Mouse (Mus musculus) neural tube, embryonic 10.5 days (tissue): ENCODE results near the gene Pomp.

Experiments
- DNase-seq: peaks from one replicate; pipeline ENCODE4 v3.0.0-alpha.2; 2017; ENCODE audit warnings: low spot score; ENCODE audit errors: extremely low spot score

The Pomp gene

DNA sequence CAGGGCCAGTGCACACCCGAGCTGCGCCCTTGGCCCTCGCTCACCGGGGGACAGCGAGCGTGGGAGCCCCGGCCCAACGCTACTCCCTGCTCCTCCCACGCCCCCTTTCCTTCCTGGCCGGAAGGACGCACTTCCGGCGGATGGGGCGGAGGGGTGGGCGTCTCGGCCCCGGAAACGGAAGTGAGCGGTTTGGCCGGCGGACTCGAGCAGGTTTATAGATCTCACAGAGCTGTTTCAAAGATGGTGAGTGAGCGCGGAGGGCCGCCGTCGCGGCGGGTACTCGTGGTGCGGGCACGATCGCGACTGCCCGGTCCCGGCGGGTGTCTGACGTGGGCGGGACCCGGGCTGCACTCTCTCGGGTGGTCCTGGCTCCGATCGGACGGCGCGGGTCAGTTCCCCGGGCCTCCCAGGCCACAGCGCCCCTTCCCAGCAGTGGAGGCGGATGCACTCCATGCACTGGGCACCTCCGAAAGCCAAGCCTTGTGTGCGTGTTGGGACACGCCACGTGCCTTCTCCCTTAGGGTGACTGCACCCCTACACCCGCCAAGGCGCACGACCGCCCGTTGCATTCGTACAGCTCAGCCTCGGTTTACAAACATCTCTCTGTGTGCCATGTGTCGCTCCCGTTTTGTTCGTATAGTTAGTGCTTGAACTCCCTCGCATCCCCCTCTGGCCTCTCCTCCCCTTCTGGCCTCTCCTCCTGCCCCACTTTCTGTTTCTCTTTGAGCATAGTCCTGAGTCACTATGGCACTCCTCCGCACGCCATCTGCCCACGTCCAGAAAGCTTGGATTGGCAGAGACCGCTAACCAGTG is at the start of gene Pomp:
TSS of gene Pomp (plus strand) at position 13 of the 813 bp plus-strand sequence.
- peak; percentile 96 for DNase-seq

DNA sequence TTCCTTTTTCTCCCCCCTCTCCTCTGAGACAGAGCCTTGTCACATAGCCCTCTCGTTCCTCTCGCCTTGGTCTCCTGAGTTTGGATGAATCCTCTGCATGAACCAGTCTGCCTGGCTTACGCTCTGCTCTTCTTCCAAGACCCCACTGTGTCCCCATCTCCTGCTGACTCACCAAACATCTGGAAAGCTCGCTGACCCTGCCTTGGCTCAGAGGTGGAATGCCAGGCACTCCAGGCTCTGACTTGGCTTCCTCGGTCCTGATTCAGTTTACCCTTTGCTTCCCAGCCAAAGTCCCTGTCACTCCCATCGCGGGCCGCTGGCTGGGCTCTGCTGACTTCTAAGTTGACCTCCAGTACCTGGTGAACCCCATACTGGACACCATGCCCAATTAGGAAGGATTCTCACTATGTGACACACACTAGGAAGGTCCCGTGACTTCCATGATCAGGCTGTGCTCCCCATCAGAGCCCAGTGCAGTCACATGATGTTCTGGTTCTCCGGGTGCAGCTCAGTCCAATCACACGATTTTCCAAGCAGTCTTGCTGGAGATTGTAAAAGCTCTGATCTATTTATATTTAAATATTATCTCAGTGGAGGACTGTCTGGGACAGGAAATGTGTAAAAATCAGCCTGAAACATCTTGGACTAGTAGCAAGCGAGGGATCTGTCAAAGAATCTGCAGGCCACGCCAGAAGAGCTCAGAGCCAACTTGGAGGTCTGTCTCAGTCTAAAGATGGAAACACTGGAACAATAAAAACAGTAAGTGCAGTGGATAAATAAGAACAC is 47.8 kb upstream of the Pomp start:
- no peak for DNase-seq

DNA sequence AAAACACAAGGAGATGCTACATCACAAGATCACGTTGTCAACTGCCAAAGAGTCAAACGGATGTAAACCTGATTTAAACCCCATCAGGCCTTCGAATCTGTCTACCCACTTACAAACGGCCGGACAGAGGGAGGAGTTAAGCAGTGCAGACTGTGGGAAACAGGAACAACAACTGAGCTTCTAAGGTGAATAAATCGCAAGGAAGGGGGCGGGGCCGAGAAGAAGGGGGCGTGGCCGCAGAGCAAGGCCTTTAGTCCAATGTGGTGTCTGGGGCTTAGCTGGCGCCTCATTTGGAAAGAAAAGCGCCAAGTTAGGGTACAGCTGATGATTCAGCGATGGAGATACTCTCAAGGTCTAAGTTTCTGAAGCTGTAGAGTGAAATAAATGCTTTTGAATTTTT is 45.3 kb upstream of the Pomp start:
- no peak for DNase-seq

DNA sequence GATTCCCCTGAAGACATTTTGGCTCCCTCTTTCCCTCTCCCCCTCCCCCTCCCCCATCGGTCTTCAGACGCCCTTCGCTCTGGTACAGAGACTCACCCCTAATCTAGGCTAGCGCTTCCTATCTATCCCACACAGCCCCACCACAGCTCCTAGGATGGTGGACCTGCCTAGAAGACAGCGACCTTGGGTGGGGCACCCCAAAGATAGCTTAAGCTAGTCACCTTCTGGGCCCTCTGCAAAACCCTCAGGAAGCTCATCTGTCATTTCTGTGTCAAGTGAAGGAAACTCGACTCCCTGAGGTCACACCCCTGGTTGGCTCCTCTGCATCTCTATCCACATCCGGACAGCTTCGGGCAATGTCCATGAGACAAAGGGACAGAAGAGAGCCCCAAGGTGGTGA is 44.7 kb upstream of the Pomp start:
- no peak for DNase-seq

DNA sequence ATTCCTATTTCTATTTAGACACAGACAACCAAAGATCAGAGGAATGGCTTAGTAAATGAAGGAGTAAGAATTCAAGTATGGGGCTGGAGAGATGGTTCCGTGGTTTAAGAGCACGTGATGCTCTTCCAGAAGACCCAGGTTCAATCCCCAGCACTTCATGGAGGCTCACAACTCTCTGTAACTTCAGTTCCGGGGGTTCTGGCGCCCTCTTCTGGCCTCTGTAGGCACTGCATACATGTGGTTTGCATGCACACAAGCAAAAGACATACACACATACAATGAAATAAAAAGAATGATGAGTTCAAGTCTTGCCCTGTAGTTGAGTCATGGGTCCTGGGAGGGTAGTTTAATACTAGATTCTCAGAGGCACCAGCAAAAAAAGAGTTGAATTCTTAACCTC is 43.8 kb upstream of the Pomp start:
- DNase-seq, result no peak

DNA sequence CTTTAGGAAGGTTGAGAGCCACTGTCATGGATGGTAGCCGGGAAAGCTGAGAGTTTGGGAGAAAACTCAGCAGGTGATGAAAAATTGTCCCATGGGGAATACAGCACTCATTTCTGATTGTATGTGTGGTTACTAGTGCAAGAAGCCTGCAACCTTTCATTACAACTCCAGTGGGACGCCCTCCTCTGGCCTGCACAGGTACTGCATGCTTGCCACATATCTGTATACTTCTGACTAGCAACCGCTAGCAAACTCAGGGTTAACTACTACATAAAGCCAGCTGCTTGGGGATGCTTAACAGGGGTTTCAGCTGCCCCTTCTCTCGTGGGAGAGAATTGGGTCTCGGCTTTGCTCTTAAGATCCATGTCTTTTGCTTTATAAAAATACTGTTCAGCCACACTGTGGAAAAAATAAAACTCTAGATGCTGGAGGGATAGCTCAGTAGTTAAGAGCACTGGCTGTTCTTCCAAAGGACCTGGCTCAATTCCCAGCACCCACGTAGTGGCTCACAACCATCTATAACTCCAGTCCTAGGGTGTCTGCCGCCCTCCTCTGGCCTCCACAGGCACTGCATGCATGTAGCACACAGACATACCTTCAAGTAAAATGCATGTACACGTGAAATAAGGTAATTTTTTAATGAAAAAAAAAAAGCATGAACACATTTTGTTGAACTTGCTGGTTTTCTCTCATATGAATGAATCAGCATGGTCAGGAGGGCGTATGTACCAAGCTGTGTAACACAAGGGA is 42.3 kb upstream of the Pomp start:
- no peak for DNase-seq

DNA sequence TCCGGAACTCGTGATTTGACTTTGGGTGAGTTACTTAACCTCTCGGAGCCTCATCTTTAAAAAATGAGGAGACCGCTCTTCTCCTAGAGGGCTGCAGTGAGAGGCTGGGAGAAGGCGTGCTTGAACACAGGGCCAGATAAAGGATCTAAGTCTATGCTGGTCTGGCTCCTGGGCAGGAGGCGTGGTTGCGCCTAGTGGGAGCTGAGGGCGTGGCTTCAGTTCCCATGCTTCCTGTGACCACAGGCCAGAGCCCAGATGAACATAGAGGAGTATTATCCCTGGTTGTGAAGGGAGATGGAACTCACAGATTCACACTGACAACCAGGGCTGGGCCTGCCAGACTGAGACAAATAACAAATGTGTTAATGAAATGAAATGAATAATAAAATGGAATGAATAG is 41.4 kb upstream of the Pomp start:
- no peak for DNase-seq

DNA sequence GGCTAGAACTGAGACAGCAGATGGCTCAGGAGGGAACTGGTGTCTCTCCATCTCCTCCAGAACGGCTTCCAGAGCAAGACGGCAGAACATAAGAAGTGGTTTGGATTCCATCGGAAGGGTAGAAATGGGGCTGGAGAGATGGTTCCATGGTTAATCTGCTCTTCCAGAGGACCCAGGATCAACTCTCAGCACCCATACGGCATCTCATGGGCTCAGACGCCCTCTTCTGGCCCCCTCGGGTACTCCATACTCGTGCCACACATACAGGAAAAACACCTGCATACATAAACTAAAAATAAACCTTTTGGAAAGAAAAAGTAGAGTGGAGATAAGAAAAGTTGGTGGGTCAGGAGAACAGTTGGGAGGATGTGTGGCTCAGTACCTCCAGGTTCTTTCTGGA is 40.4 kb upstream of the Pomp start:
- DNase-seq, result no peak

DNA sequence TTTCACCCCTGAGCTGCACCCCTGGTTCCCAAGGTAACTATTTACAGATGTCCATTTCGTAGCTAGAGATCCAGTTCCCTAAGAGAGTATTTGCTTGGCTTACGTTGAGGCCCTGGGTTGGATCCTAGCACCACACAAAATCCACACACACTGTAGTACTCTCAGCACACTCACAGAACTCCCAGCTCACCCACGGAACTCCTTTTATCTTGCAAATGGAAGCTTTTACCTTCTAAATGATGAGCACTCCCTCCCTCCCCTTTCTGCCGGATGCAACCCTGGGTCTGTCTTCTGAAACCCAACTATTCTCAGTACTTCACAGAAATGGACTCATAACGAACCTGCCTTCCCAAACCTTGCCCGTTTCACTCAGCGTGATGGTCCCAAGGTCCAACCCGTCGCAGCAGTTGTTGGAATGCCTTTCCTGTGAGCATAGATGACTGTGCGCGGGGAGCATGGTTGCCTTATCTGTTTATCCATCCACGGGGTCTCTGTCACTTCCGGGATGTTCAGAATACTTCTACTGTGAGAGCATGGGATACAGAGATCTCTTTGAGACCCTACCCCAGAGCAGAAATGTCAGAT is 36.1 kb upstream of the Pomp start:
- no peak for DNase-seq

DNA sequence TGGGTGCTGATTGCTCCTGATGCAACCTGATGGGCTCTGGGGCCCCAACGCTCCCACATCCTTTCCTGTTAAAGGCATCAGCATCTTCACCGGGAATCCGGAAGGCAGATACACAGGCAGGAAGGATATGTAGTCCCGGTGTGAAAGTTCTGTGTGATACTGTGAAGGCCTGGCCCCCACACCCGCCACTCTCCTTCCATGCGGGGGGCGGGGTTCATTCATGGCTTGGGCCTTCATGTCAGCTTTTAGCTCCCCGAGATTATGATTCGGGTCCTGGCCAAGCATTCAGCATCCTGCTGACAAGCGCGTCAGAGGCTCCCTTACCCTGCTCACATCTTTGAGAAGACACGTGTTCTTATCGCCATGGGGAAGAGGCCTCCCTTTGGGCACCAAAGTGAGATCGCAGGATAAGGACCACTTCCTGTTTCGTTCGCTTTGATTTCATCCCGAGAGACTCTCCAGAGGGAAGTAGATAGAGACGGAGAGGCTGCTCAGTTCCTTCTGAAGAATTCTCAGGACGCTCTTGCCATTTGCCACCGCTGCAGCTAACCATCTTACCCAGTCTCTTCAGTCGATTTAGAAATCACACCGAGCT is 34.8 kb upstream of the Pomp start:
- DNase-seq, result no peak

DNA sequence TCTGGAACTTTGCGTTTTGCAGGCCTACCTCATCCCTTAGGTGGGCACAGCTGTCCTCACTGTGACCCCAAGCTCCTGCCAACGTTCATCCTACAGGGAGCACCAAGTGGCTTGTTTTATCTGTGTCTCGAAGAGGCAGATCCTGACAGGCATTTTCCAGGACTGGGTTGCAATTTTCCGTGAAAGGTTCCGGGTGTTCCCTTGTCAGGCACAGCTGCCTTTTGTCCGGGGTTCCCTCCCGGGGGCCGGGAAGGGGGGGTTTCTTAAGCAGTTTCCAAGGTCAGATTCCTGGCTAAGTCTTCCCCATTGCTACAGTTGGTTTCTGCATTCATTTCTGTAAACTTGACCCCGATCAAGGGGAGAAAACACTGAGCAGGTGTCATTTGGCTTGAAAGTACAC is 34.2 kb upstream of the Pomp start:
- DNase-seq, result no peak

DNA sequence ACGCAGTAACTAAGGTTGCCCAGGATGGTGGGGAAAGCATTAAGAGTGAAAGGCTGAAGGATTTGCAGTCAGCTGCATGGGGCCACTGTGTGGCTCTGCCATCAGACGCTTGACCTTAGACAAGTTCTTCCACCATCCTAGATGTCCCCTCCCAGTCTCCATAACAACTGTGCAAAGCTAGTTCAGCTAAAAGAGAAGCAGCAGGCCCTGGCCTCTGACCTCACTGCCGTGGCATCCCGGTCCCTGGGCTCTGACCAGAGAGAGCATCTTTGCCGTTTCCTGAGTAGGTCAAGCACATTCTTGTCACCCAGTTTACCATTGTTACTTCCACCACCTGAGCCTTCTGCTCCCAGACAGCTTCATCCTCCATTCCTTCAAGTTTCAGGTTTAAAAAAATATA is 33.7 kb upstream of the Pomp start:
- no peak for DNase-seq

DNA sequence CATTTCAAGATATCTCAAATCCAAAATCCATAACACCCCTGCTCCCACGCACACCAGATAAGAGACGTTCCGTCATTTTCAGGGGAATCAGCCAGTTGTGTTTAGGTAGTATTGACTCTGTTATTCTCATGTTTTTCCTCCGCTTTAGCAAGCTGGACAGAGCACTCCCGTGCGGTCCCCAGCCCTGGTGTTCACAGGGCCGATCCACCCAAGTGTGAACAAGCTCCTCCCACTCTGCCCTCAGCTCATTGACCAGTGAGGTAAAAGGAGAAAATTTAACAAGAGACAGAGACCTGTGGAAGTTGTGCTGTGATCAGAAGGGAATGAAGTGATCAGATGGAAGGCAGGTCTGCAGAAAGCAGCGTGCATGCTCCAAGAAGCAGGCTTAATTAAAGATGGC is 31.4 kb upstream of the Pomp start:
- DNase-seq, result no peak

DNA sequence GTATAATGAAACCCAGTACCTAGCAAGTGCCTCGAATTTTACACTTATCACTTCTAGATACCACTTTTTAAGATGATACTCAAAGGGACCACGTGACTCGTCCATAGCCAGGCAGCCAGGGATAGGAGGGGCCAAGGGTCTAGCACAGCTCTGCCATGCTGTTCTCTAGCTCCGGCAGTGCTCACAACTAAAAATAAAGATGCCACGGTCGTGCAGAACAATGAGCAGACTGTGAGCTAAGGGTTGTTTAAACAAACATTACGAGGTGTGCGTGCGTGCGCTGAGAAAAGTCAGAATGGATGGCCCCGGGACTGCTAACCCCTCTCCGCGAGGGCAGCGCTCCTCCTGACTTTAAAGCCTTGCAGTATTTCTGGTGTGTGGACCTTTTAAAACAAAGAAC is 27.4 kb upstream of the Pomp start:
- no peak for DNase-seq

DNA sequence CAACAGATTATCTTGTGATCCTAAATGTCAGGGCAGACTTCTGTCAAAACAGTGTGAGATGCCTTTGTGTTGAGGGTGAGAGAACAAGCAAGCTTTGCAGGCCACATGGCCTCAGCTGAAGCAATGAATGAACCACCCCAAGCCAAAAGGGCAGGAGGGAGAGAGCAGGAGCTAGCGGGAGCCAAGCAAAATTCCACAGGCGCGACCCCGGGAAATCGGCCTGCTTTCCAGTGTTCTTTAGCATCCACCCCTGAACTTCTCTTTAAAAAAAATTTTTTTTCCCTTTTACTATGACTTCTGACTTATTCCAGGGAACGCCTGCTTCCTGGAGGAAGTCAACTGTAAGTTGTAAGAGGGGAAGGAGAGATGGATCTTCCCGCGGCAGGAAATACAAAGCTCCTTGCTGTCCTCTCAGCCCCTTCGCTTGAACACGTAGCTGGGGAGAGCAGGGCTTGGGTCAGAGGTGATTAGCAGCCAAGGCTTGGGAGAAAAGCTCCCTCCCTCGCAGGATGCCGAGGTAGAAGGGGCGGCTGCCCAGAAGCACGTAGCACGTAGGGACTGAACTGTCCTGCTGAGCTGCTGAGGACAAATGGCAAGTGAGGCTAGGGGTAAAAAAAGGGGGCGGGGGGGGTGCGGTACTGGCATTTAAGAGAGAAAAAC is 25.3 kb upstream of the Pomp start:
- DNase-seq, result peak; percentile 33

DNA sequence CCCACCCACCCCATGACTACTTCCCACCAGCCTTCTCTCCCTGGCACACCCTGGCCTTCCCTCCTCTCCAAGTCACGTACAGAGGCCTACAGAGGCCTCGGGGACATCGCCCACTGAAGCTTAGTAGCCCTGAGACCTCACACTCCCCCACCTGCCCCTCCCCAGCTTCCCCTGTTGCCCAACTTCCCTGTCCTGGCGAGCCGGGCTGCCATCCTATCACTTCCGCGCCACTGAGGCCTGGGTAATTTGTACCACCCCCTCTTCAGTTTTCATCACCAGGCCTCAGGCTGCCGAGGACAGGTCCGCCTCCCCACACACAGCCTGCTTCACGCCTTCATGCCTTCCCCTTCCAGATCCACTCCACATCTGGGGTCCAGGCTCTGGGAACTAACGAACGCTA is 20.8 kb upstream of the Pomp start:
- no peak for DNase-seq

DNA sequence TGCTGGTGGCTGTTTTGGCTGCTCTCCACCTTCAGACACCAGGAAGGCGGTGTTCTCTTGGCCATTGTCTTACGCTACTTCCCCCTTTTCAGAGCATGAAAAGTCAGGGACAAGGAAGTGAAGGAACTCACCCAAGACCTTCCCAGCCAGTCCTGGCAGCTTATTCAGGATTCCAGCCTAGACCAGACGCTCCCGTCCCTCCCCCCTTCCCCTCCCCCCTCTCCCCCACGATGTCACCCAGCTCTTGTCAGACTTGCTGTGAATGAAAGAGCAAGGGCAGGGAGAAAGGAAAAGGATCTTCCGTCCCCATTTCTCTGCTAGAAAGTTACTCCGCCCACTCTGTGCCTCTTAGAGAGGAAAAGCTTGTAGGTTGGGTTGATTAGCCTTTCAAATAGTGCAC is 16.9 kb upstream of the Pomp start:
- no peak for DNase-seq

DNA sequence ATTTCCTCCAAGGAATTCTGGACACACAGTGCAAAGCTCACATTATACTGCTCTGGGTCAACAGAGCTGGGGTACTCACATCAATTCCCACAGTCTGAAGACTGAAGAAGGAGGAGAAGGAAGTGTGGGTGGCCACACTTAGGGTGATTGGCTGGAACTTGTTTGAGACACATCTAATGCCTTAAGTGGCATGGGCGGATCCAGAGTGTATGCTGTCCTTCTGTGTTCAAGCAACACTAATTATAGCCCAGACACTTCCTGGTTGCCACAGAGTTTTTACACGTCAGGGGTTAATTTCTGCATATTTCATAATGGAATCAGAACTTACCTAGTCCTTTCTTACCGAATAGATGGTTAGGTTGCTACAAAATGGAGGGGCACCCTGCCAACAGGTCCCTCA is 14.9 kb upstream of the Pomp start:
- DNase-seq, result no peak

DNA sequence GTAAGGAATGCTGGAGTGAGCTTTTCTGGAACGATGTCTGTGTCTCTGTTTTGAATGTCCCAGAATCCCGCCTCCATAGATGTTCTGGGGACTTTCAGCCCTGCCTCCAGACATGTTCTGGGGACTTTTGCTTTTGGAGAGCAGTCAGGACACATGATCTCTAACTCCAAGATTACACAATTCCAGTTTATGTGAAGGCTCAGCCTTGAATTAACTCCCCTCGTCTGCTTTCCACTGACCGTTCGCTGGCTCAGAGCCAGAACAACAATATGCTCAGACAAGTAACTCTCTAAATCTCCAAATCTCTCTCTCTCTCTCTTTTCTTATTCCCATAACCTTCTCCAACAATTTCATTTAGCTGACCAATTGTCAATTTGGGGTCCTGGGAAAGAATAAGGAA is 12.9 kb upstream of the Pomp start:
- no peak for DNase-seq

DNA sequence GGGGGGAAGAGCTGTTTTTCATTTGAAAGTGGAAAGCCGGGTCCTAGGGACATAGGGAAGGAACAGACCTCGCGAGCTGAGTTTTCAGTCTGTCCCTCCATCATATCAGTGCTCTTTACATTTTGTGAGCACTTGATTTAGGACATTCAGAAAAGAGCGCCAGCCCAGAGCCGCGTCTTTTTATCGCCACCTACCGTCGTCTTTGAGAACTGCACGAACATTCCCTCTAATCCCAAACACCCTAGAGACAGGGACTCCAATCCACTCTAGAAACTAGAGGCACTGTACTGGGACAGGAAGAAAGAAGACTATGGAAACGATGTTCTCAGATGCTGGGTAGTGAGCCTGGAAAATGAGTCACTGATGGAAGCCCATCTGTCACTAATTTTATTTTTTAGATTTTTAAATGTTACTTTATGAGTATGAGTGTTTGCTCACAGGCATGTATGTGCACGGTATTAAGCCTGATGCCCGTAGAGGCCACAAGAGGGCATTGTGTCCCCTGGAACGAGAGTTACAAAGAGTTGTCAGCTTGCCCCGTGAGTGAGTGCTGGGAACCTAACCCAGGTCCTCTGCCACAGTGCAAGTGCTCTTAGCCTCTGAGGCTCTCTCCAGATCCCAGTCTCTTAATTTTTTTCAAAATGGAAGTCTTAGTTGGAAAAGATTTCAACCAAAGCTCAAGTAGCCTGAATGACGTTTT is 11.9 kb upstream of the Pomp start:
- DNase-seq, result peak; percentile 80
